Mouse (Mus musculus) embryonic facial prominence, embryonic 12.5 days (tissue): Measurements from ENCODE around the gene Rbm45. TPM values are rescaled to one million over a fixed set of nuclear protein-coding genes. Genes with fewer than 3 reads are reported as not detected.
A peak's percentile ranks its signal among the peaks of the same experiment; 100 is the strongest.

Experiments used
- ATAC-seq: fragments of 200-750 bp; cut with Nextera tagmentation; 2 replicates; pipeline ENCODE4 v1.8.0; 2017; ENCODE audit not compliant: insufficient number of reproducible peaks, insufficient read depth, low FRiP score, low TSS enrichment
- H3K27ac ChIP-seq: fragments of 300-500 bp; sonication (generic); 2 replicates; pipeline ENCODE4 v1.5.1; 2016; ENCODE audit warnings: mild to moderate bottlenecking
- H3K27me3 ChIP-seq: fragments of 300-500 bp; sonication (generic); 2 replicates; pipeline ENCODE4 v1.6.1; 2016; ENCODE audit warnings: mild to moderate bottlenecking, moderate library complexity
- H3K36me3 ChIP-seq: fragments of 300-500 bp; sonication (generic); 2 replicates; pipeline ENCODE4 v1.6.1; 2016; ENCODE audit warnings: mild to moderate bottlenecking
- H3K4me1 ChIP-seq: fragments of 300-500 bp; sonication (generic); 2 replicates; pipeline ENCODE4 v1.6.1; 2016
- H3K4me2 ChIP-seq: fragments of 300-500 bp; sonication (generic); replicated peaks from 2 replicates; pipeline ENCODE4 v1.6.1; 2016; ENCODE audit warnings: mild to moderate bottlenecking, moderate library complexity
- H3K4me3 ChIP-seq: fragments of 300-500 bp; sonication (generic); 2 replicates; pipeline ENCODE4 v1.5.1; 2016; ENCODE audit warnings: mild to moderate bottlenecking
- H3K9ac ChIP-seq: fragments of 300-500 bp; sonication (generic); 2 replicates; pipeline ENCODE4 v1.6.1; 2016; ENCODE audit warnings: mild to moderate bottlenecking, moderate library complexity
- H3K9me3 ChIP-seq: fragments of 300-500 bp; sonication (generic); 2 replicates; pipeline ENCODE4 v1.6.1; 2016; ENCODE audit warnings: mild to moderate bottlenecking, moderate library complexity
- WGBS: fragments of 180-500 bp; shearing (Covaris S2); methylation state at CpG from one replicate; pipeline ENCODE4 v1.1.7; 2016; 5-methylcytosine and 5-hydroxymethylcytosine counted together
- polyA plus RNA-seq: library from polyadenylated mRNA; unstranded; fragments of >200 nt; fragmentation: Nextera tagmentation; extraction: Ambion mirVana; gene quantifications from 2 replicates; pipeline ENCODE4 v1.2.1, GENCODE M21; 2016

Gene Rbm45
- polyA plus RNA-seq, 1 experiment from 2014 or later, result 17.6 TPM

DNA sequence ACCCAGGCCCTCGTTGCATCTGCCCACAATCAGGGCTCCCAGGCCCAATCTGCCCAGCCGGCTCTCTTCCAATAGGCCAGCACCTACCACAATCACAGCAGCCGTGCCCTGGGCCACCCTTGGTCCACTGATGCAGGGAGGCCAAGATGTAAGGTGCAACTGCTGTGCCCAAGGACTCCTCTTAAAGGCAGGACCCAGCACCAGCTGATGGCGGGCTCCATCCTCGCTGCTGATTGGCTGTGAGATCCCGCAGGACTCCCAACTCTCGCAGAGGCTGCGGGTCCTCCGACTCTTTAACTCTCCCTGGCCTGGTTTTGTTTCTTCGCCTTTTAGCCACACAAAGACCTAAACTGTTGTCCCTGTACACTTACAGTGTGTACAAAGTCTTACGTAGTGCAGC lies 9.6 kb upstream of the Rbm45 start, which contains the start of gene Cyct:
Gene Cyct, minus strand, starts transcription at position 225 of the 400 bp plus-strand sequence.
- H3K9me3 ChIP-seq, result no peaks in the 10 kb centered on the region
- H3K4me2 ChIP-seq, result no peak within 1 kb of the TSS
- H3K4me1 ChIP-seq, result no peaks in the 10 kb centered on the region
- WGBS, result 83% methylated on average over 11 of the region's 11 CpGs
- 0 out of 2 replicates have a peak, but pooled peaks have one; percentile 35 for ATAC-seq
- no peaks in the 10 kb centered on the region for H3K27me3 ChIP-seq
- H3K27ac ChIP-seq, result no peak within 1 kb of the TSS
- no peak within 1 kb of the TSS for H3K9ac ChIP-seq
- no peak within 1 kb of the TSS for H3K4me3 ChIP-seq
- H3K36me3 ChIP-seq, result no peaks in the 10 kb centered on the region

GRCm38 (mm10) chr2:76362111-76362510 lies 7.7 kb upstream of the Rbm45 start:
- no peak overlapping the region for H3K9ac ChIP-seq
- WGBS, result 41% methylated on average over 2 of the region's 2 CpGs
- no peaks in the 10 kb centered on the region for H3K27me3 ChIP-seq
- no peak overlapping the region for H3K27ac ChIP-seq
- no peaks in the 10 kb centered on the region for H3K4me1 ChIP-seq
- no peak overlapping the region for H3K4me2 ChIP-seq
- no peak overlapping the region for H3K4me3 ChIP-seq
- no peaks in the 10 kb centered on the region for H3K9me3 ChIP-seq
- ATAC-seq, result no peak
- no peaks in the 10 kb centered on the region for H3K36me3 ChIP-seq

DNA sequence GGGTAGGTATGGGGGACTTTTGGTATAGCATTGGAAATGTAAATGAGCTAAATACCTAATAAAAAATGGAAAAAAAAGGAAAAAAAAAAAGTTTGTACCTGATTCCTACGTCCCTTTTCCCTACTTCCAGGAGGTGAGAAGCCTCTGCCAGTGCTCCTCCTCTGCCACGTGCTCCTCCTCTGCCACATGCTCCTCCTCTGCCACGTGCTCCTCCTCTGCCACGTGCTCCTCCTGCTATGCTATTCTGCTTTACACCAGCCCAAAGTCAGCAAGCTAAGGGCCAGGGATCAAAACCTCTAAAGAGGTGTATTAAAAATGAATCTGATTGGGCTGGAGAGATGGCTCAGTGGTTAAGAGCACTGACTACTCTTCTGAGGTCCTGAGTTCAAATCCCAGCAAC lies 4.0 kb upstream of the Rbm45 start:
- H3K9ac ChIP-seq, result no peak overlapping the region
- ATAC-seq, result no peak
- 74% methylated on average over 4 of the region's 4 CpGs for WGBS

DNA sequence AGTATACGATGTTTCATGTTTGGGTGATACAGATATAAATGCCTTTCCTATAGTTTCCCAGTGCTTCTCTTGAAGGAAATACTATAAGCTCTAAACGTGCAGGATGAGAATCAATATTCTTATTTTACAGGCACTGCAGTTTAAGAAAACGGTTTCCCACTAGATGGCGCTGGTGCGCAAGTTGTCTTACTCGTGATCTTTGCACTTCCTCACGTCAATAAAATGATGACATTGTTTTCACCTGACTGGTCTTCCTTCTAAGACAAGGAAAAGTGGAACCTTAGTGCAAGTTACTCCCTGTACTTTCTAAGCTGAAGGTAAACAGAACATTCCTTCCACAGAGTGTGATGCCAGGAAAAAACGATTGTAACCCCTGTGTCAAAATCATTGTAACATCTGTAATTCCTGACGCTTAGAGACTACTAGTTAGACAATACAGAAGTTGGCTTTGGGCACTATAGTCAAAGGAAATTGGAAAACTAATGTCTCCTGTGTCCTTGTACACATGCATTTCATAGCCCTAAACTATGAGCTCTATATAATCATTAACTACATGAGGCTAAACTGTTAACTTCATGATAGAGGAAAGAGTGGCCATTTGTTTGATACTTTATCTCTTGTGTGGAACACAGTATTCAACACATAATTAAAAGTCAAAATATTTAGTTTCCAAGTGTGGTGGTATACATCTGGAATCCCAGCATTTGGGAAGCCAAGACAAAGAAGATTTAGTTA lies 2.4 kb upstream of the Rbm45 start:
- Histone ChIP-seq H3K4me2 (no peak overlapping the region), H3K4me1 (peaks cover 5% of the 10 kb centered on the region; the same call in 1 of the 2 replicates), H3K4me3 (no peak overlapping the region), H3K9me3 (no peaks in the 10 kb centered on the region), H3K9ac (no peak overlapping the region), H3K27me3 (no peaks in the 10 kb centered on the region), H3K36me3 (peaks cover 9% of the 10 kb centered on the region; the same call in 1 of the 2 replicates), H3K27ac (no peak overlapping the region)
- ATAC-seq, result no peak
- WGBS, result 19% methylated on average over 9 of the region's 9 CpGs

More for the DNA sequence above, 4.0 kb upstream of the Rbm45 start:
- no peaks in the 10 kb centered on the region for H3K9me3 ChIP-seq
- no peaks in the 10 kb centered on the region for H3K36me3 ChIP-seq
- no peak overlapping the region for H3K27ac ChIP-seq
- H3K4me3 ChIP-seq, result no peak overlapping the region
- no peak overlapping the region for H3K4me2 ChIP-seq
- peaks cover under 1% of the 10 kb centered on the region; the same call in 1 of the 2 replicates for H3K4me1 ChIP-seq
- H3K27me3 ChIP-seq, result no peaks in the 10 kb centered on the region

- no peak overlapping the region for H3K27ac ChIP-seq
- no peaks in the 10 kb centered on the region for H3K9me3 ChIP-seq
- no peak overlapping the region for H3K9ac ChIP-seq
- no peaks in the 10 kb centered on the region for H3K27me3 ChIP-seq
- 69% methylated on average over 13 of the region's 13 CpGs for WGBS
- no peak overlapping the region for H3K4me2 ChIP-seq
- peaks cover 23% of the 10 kb centered on the region for H3K36me3 ChIP-seq
- ATAC-seq, result no peak
- H3K4me1 ChIP-seq, result peaks cover 5% of the 10 kb centered on the region; the same call in 1 of the 2 replicates
- no peak overlapping the region; the same call in 1 of the 2 replicates for H3K4me3 ChIP-seq
Measured at GRCm38 (mm10) chr2:76368861-76369660, 723 bp upstream of the Rbm45 start.

- H3K4me2 ChIP-seq, result peak overlapping the region; percentile 70
- H3K4me1 ChIP-seq, result peaks cover 5% of the 10 kb centered on the region; the same call in 1 of the 2 replicates
- H3K36me3 ChIP-seq, result peaks cover 27% of the 10 kb centered on the region
- peak overlapping the region; percentile 81 for H3K9ac ChIP-seq
- peak overlapping the region; percentile 98 for H3K4me3 ChIP-seq
- H3K9me3 ChIP-seq, result no peaks in the 10 kb centered on the region
- ATAC-seq, result no peak
- 2% methylated on average over 7 of the region's 7 CpGs for WGBS
- no peaks in the 10 kb centered on the region for H3K27me3 ChIP-seq
- H3K27ac ChIP-seq, result no peak overlapping the region
Measured at GRCm38 (mm10) chr2:76370656-76370922, 805 bp downstream of the Rbm45 start.

- H3K27ac ChIP-seq, result no peak overlapping the region
- no peaks in the 10 kb centered on the region for H3K9me3 ChIP-seq
- H3K27me3 ChIP-seq, result no peaks in the 10 kb centered on the region
- 88% methylated on average over 4 of the region's 4 CpGs for whole genome bisulfite sequencing
- H3K4me3 ChIP-seq, result no peak overlapping the region
- H3K9ac ChIP-seq, result no peak overlapping the region
- ATAC-seq, result no peak
- H3K4me1 ChIP-seq, result peaks cover 5% of the 10 kb centered on the region; the same call in 1 of the 2 replicates
- H3K4me2 ChIP-seq, result no peak overlapping the region
- peaks cover 30% of the 10 kb centered on the region for H3K36me3 ChIP-seq
Measured at GRCm38 (mm10) chr2:76372244-76372643, 2.5 kb downstream of the Rbm45 start.

DNA sequence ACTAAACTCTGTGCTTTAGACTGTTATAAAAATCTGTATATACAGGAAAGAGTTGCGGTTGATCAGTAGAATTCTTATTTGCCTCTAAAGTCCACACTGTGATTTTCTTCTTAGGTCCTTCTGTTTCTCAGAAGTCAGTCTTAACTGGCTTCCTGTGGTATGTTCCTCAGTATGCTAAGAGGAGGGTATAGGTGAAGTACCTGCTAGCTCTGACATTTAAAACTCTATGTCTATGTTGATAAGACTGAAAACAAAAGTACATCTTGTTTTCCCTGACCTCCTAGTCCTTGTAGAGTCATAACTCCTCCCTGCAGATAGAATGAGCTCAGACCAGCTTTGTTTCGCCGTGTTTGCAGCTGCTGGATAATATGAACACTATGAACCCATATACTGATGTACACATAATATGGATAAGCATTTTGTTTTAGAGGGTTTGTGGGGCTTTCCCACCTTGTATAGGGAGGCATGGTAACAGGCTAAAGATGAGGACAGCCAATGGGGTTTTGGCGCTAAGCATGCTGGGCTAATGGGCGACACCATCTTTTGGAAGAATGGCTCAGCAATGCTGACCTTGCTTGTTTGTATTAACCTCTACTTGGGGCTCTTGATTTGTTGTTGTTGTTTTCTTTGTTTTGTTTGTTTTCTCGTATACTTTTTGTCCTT lies 4.9 kb downstream of the Rbm45 start:
- no peak overlapping the region for H3K9ac ChIP-seq
- no peak overlapping the region for H3K4me2 ChIP-seq
- H3K36me3 ChIP-seq, result peaks cover 53% of the 10 kb centered on the region
- H3K27ac ChIP-seq, result no peak overlapping the region
- H3K9me3 ChIP-seq, result no peaks in the 10 kb centered on the region
- peaks cover 5% of the 10 kb centered on the region; the same call in 1 of the 2 replicates for H3K4me1 ChIP-seq
- WGBS, result 88% methylated on average over 6 of the region's 6 CpGs
- no peak overlapping the region for H3K4me3 ChIP-seq
- no peaks in the 10 kb centered on the region for H3K27me3 ChIP-seq
- no peak for ATAC-seq

DNA sequence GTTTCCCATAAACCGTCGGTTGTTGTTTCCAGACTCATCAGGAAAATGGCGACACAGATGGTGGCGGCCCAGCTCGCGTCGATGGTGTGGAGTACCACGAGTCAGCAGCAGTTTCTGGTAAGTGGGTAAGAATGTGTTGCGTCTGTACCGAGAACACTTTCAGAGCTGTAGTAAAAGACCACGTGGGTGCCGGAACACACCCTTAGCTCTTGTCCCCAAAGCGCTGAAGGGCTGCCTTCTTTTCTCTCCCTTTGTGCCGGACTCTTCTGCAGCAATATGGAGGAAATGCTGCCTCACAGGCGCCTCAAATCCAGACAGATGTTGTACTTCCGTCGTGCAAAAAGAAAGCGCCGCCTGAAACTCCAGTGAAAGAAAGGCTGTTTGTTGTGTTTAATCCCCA lies 8.9 kb downstream of the Rbm45 start:
- H3K27me3 ChIP-seq, result no peaks in the 10 kb centered on the region
- H3K9ac ChIP-seq, result no peak overlapping the region
- no peaks in the 10 kb centered on the region for H3K4me1 ChIP-seq
- H3K27ac ChIP-seq, result no peak overlapping the region
- peaks cover 63% of the 10 kb centered on the region for H3K36me3 ChIP-seq
- no peak overlapping the region for H3K4me2 ChIP-seq
- H3K4me3 ChIP-seq, result no peak overlapping the region
- ATAC-seq, result no peak
- no peaks in the 10 kb centered on the region for H3K9me3 ChIP-seq
- WGBS, result 97% methylated on average over 19 of the region's 19 CpGs

DNA sequence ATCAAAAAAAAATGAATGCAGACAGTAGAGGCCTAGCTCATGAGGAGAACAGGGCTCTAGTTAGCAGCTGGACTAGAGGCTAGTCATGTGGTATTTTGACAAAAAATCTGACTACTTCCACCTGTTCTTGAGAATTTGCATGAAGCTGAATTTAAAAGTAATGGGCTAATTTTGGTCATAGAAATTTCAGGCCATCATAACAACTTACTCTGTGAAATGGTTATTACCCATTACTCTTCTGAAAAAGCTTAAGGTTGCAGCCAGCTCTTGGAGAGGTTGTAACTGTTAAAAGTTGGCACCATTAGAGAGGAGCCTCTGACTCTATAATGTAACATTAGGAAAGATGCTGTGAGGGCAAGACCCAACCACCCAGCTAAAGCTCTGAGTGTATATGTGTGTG lies 16.7 kb downstream of the Rbm45 start:
- no peak overlapping the region for H3K4me2 ChIP-seq
- no peaks in the 10 kb centered on the region for H3K27me3 ChIP-seq
- no peak overlapping the region for H3K27ac ChIP-seq
- H3K4me1 ChIP-seq, result no peaks in the 10 kb centered on the region
- H3K4me3 ChIP-seq, result no peak overlapping the region
- ATAC-seq, result no peak
- H3K9me3 ChIP-seq, result no peaks in the 10 kb centered on the region
- H3K36me3 ChIP-seq, result peaks cover 15% of the 10 kb centered on the region
- no peak overlapping the region for H3K9ac ChIP-seq

DNA sequence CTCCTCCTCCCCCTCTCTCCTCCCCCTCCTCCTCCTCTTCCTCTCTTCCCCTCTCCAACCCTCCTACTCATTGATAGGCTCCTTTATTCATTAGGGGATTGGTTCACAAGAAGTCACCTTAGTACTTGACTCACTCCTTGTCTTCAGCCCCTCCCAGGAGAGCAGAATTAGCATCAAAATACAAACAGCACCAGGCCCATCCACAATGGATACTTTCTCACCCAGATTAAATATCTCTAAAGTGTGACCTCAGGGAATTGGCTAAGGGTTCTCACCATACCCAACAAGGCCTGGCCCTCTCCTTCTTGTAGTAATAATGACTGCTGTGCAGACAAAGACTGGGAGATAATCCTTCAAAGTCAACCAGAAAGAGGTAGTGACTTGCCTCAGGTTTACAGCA lies 30.4 kb downstream of the Rbm45 start:
- no peak for ATAC-seq
- no peak overlapping the region for H3K4me2 ChIP-seq
- no peak overlapping the region for H3K4me3 ChIP-seq
- no peaks in the 10 kb centered on the region for H3K4me1 ChIP-seq
- H3K27me3 ChIP-seq, result peaks cover 9% of the 10 kb centered on the region
- no peaks in the 10 kb centered on the region for H3K36me3 ChIP-seq
- H3K9ac ChIP-seq, result no peak overlapping the region
- no peaks in the 10 kb centered on the region for H3K9me3 ChIP-seq
- no peak overlapping the region for H3K27ac ChIP-seq
